Mouse (Mus musculus): ENCODE results near the gene Nudt14. TPM values are rescaled to one million over a fixed set of nuclear protein-coding genes. Genes with fewer than 3 reads are reported as not detected.

The Nudt14 gene
- polyA plus RNA-seq, 1 experiment from 2014 or later, result 61.2 TPM

GRCm38 (mm10) chr12:112927265-112927664 is 14.7 kb downstream of the Nudt14 start:
- DNase-seq (ENCODE audit: low spot score) (no peak), ATAC-seq (ENCODE audit: insufficient read depth, low FRiP score, low TSS enrichment) (no peak)
- H3K36me3 ChIP-seq (ENCODE audit: control insufficient read depth, insufficient read depth, low read length), result no peaks in the 10 kb centered on the region
- H3K27me3 ChIP-seq (ENCODE audit: control insufficient read depth, insufficient read depth, low read length), result peaks cover 44% of the 10 kb centered on the region
- H3K27ac ChIP-seq (ENCODE audit: low read depth, low read length), result no peak overlapping the region
- H3K9me3 ChIP-seq (ENCODE audit: control insufficient read depth, low read length), result no peaks in the 10 kb centered on the region
- H3K4me3 ChIP-seq (ENCODE audit: low read depth, low read length), result no peak overlapping the region
- peaks cover 20% of the 10 kb centered on the region for H3K4me1 ChIP-seq (ENCODE audit: control insufficient read depth, insufficient read depth, low read length)
- 81% methylated on average over 13 of the region's 14 CpGs for WGBS
- H3K9ac ChIP-seq (ENCODE audit: low read length), result no peak overlapping the region
- H3K4me2 ChIP-seq (ENCODE audit: low read depth), result 0 out of 2 replicates have a peak overlapping the region, but pooled peaks have one; percentile 87

- WGBS, result 84% methylated on average over 6 of the region's 6 CpGs
- Histone ChIP-seq H3K27me3 (ENCODE audit: control insufficient read depth, insufficient read depth, low read length) (peaks cover 36% of the 10 kb centered on the region), H3K9me3 (ENCODE audit: control insufficient read depth, low read length) (no peaks in the 10 kb centered on the region), H3K27ac (ENCODE audit: low read depth, low read length) (no peak overlapping the region), H3K9ac (ENCODE audit: low read length) (no peak overlapping the region), H3K4me3 (ENCODE audit: low read depth, low read length) (no peak overlapping the region), H3K4me1 (ENCODE audit: control insufficient read depth, insufficient read depth, low read length) (peaks cover 20% of the 10 kb centered on the region), H3K36me3 (ENCODE audit: control insufficient read depth, insufficient read depth, low read length) (no peaks in the 10 kb centered on the region), H3K4me2 (ENCODE audit: low read depth) (no peak overlapping the region)
- no peak for DNase-seq (ENCODE audit: low spot score)
- no peak for ATAC-seq (ENCODE audit: insufficient read depth, low FRiP score, low TSS enrichment)
Measured at GRCm38 (mm10) chr12:112925950-112926349, 16.0 kb downstream of the Nudt14 start.

- H3K4me2 ChIP-seq (ENCODE audit: low read depth), result no peak overlapping the region
- H3K27ac ChIP-seq (ENCODE audit: low read depth, low read length), result no peak overlapping the region
- DNase-seq (ENCODE audit: low spot score), result peak; percentile 53
- no peak overlapping the region for H3K9ac ChIP-seq (ENCODE audit: low read length)
- ATAC-seq (ENCODE audit: insufficient read depth, low FRiP score, low TSS enrichment), result peak; percentile 62
- H3K4me3 ChIP-seq (ENCODE audit: low read depth, low read length), result no peak overlapping the region
- H3K27me3 ChIP-seq (ENCODE audit: control insufficient read depth, insufficient read depth, low read length), result peaks cover 5% of the 10 kb centered on the region
- no peaks in the 10 kb centered on the region for H3K36me3 ChIP-seq (ENCODE audit: control insufficient read depth, insufficient read depth, low read length)
- H3K9me3 ChIP-seq (ENCODE audit: control insufficient read depth, low read length), result no peaks in the 10 kb centered on the region
- WGBS, result 13% methylated on average over 3 of the region's 3 CpGs
- peaks cover 10% of the 10 kb centered on the region; the same call in 1 of the 2 replicates for H3K4me1 ChIP-seq (ENCODE audit: control insufficient read depth, insufficient read depth, low read length)
Measured at GRCm38 (mm10) chr12:112922541-112922940, 19.4 kb downstream of the Nudt14 start.

GRCm38 (mm10) chr12:112921518-112921917 is 20.4 kb downstream of the Nudt14 start:
- WGBS, result 92% methylated on average over 12 of the region's 12 CpGs
- no peak overlapping the region for H3K9ac ChIP-seq (ENCODE audit: low read length)
- ATAC-seq (ENCODE audit: insufficient read depth, low FRiP score, low TSS enrichment), result no peak
- no peaks in the 10 kb centered on the region for H3K9me3 ChIP-seq (ENCODE audit: control insufficient read depth, low read length)
- H3K4me3 ChIP-seq (ENCODE audit: low read depth, low read length), result no peak overlapping the region
- H3K36me3 ChIP-seq (ENCODE audit: control insufficient read depth, insufficient read depth, low read length), result no peaks in the 10 kb centered on the region
- H3K4me2 ChIP-seq (ENCODE audit: low read depth), result no peak overlapping the region
- H3K27me3 ChIP-seq (ENCODE audit: control insufficient read depth, insufficient read depth, low read length), result no peaks in the 10 kb centered on the region
- H3K4me1 ChIP-seq (ENCODE audit: control insufficient read depth, insufficient read depth, low read length), result peaks cover 10% of the 10 kb centered on the region; the same call in 1 of the 2 replicates
- no peak for DNase-seq (ENCODE audit: low spot score)
- H3K27ac ChIP-seq (ENCODE audit: low read depth, low read length), result no peak overlapping the region

GRCm38 (mm10) chr12:112917906-112918305 is 24.0 kb downstream of the Nudt14 start:
- DNase-seq (ENCODE audit: low spot score), result no peak
- 45% methylated on average over 8 of the region's 8 CpGs for WGBS
- H3K4me3 ChIP-seq (ENCODE audit: low read depth, low read length), result no peak overlapping the region
- 0 out of 2 replicates have a peak, but pooled peaks cover 6% of the 10 kb centered on the region for H3K4me1 ChIP-seq (ENCODE audit: control insufficient read depth, insufficient read depth, low read length)
- no peaks in the 10 kb centered on the region; the same call in 1 of the 2 replicates for H3K36me3 ChIP-seq (ENCODE audit: control insufficient read depth, insufficient read depth, low read length)
- ATAC-seq (ENCODE audit: insufficient read depth, low FRiP score, low TSS enrichment), result no peak
- H3K9ac ChIP-seq (ENCODE audit: low read length), result no peak overlapping the region
- no peak overlapping the region for H3K4me2 ChIP-seq (ENCODE audit: low read depth)
- no peaks in the 10 kb centered on the region for H3K9me3 ChIP-seq (ENCODE audit: control insufficient read depth, low read length)
- H3K27ac ChIP-seq (ENCODE audit: low read depth, low read length), result no peak overlapping the region
- no peaks in the 10 kb centered on the region for H3K27me3 ChIP-seq (ENCODE audit: control insufficient read depth, insufficient read depth, low read length)

GRCm38 (mm10) chr12:112917486-112917885 is 24.4 kb downstream of the Nudt14 start:
- Histone ChIP-seq H3K36me3 (ENCODE audit: control insufficient read depth, insufficient read depth, low read length) (no peaks in the 10 kb centered on the region; the same call in 1 of the 2 replicates), H3K4me1 (ENCODE audit: control insufficient read depth, insufficient read depth, low read length) (0 out of 2 replicates have a peak, but pooled peaks cover 2% of the 10 kb centered on the region), H3K9ac (ENCODE audit: low read length) (no peak overlapping the region), H3K9me3 (ENCODE audit: control insufficient read depth, low read length) (no peaks in the 10 kb centered on the region), H3K27me3 (ENCODE audit: control insufficient read depth, insufficient read depth, low read length) (no peaks in the 10 kb centered on the region), H3K27ac (ENCODE audit: low read depth, low read length) (no peak overlapping the region), H3K4me3 (ENCODE audit: low read depth, low read length) (no peak overlapping the region), H3K4me2 (ENCODE audit: low read depth) (no peak overlapping the region)
- no peak for ATAC-seq (ENCODE audit: insufficient read depth, low FRiP score, low TSS enrichment)
- no peak for DNase-seq (ENCODE audit: low spot score)
- 87% methylated on average over 11 of the region's 11 CpGs for WGBS

GRCm38 (mm10) chr12:112916698-112917400 is 25.1 kb downstream of the Nudt14 start:
- Histone ChIP-seq H3K9me3 (ENCODE audit: control insufficient read depth, low read length) (no peaks in the 10 kb centered on the region), H3K4me1 (ENCODE audit: control insufficient read depth, insufficient read depth, low read length) (no peaks in the 10 kb centered on the region), H3K27ac (ENCODE audit: low read depth, low read length) (no peak overlapping the region), H3K4me2 (ENCODE audit: low read depth) (no peak overlapping the region), H3K9ac (ENCODE audit: low read length) (no peak overlapping the region), H3K4me3 (ENCODE audit: low read depth, low read length) (no peak overlapping the region), H3K27me3 (ENCODE audit: control insufficient read depth, insufficient read depth, low read length) (no peaks in the 10 kb centered on the region), H3K36me3 (ENCODE audit: control insufficient read depth, insufficient read depth, low read length) (no peaks in the 10 kb centered on the region; the same call in 1 of the 2 replicates)
- no peak for DNase-seq (ENCODE audit: low spot score)
- 83% methylated on average over 16 of the region's 16 CpGs for WGBS
- ATAC-seq (ENCODE audit: insufficient read depth, low FRiP score, low TSS enrichment), result no peak

GRCm38 (mm10) chr12:112915587-112915986 is 26.3 kb downstream of the Nudt14 start:
- H3K9ac ChIP-seq (ENCODE audit: low read length), result no peak overlapping the region
- H3K27ac ChIP-seq (ENCODE audit: low read depth, low read length), result no peak overlapping the region
- H3K4me2 ChIP-seq (ENCODE audit: low read depth), result no peak overlapping the region
- no peaks in the 10 kb centered on the region for H3K4me1 ChIP-seq (ENCODE audit: control insufficient read depth, insufficient read depth, low read length)
- H3K9me3 ChIP-seq (ENCODE audit: control insufficient read depth, low read length), result no peaks in the 10 kb centered on the region
- no peaks in the 10 kb centered on the region; the same call in 1 of the 2 replicates for H3K36me3 ChIP-seq (ENCODE audit: control insufficient read depth, insufficient read depth, low read length)
- ATAC-seq (ENCODE audit: insufficient read depth, low FRiP score, low TSS enrichment) (peak; percentile 21; the same call in 1 of the 2 replicates), DNase-seq (ENCODE audit: low spot score) (no peak)
- H3K4me3 ChIP-seq (ENCODE audit: low read depth, low read length), result no peak overlapping the region
- H3K27me3 ChIP-seq (ENCODE audit: control insufficient read depth, insufficient read depth, low read length), result no peaks in the 10 kb centered on the region
- 68% methylated on average over 13 of the region's 13 CpGs for WGBS

- H3K27ac ChIP-seq (ENCODE audit: low read depth, low read length), result no peak overlapping the region
- no peak for DNase-seq (ENCODE audit: low spot score)
- no peaks in the 10 kb centered on the region for H3K9me3 ChIP-seq (ENCODE audit: control insufficient read depth, low read length)
- no peak overlapping the region for H3K4me3 ChIP-seq (ENCODE audit: low read depth, low read length)
- H3K4me1 ChIP-seq (ENCODE audit: control insufficient read depth, insufficient read depth, low read length), result no peaks in the 10 kb centered on the region
- H3K36me3 ChIP-seq (ENCODE audit: control insufficient read depth, insufficient read depth, low read length), result no peaks in the 10 kb centered on the region; the same call in 1 of the 2 replicates
- ATAC-seq (ENCODE audit: insufficient read depth, low FRiP score, low TSS enrichment), result no peak
- no peaks in the 10 kb centered on the region for H3K27me3 ChIP-seq (ENCODE audit: control insufficient read depth, insufficient read depth, low read length)
- WGBS, result 88% methylated on average over 11 of the region's 11 CpGs
- H3K4me2 ChIP-seq (ENCODE audit: low read depth), result no peak overlapping the region
- H3K9ac ChIP-seq (ENCODE audit: low read length), result no peak overlapping the region
Measured at GRCm38 (mm10) chr12:112914527-112914926, 27.4 kb downstream of the Nudt14 start.

Measured in neural tube, embryonic 11.5 days (tissue).